Mouse (Mus musculus) common myeloid progenitor, adult 5-6 weeks (primary cell): Measurements from ENCODE around the gene Nobox. TPM values are rescaled to one million over a fixed set of nuclear protein-coding genes. Genes with fewer than 3 reads are reported as not detected.

ENCODE experiments used
- ATAC-seq: replicated peaks from 2 replicates; pipeline ENCODE4 v1.8.0; 2016; ENCODE audit warnings: low read depth, mild to moderate bottlenecking, moderate TSS enrichment, inconsistent platforms; ENCODE audit not compliant: poor library complexity, severe bottlenecking
- total RNA-seq: library from RNA; stranded (forward); fragments of 200-1000, 187-1606 nt; gene quantifications from 2 replicates; pipeline ENCODE4 v1.2.3, GENCODE M21; 2017

The Nobox gene
- total RNA-seq, 1 experiment from 2014 or later, result not detected

- no peak for ATAC-seq
These were observed 28.9 kb downstream of the Nobox start for GRCm38 (mm10) chr6:43280481-43280880.

DNA sequence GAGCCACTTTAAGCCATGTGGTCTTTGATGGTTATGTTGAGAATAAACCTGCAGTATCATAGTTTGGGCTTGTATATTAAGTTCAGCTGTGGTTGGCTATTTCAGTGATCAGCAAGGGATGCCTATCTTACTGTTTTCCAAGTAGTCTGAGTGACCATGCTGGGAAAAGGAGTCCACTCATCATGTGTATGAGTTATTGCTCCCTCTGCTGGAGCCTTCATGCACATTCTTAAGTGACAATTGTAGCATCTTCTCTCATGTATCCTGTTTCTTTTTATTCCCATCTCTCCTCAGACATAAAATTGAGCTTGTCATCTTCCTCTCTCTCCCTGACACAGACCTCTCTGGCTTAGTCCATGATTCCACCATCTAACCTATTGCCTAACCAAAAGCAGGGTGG lies 31.1 kb downstream of the Nobox start:
- peak; percentile 71; the same call in 1 of the 2 replicates for ATAC-seq

- ATAC-seq, result no peak
These were observed 35.2 kb downstream of the Nobox start for GRCm38 (mm10) chr6:43274123-43274522.

DNA sequence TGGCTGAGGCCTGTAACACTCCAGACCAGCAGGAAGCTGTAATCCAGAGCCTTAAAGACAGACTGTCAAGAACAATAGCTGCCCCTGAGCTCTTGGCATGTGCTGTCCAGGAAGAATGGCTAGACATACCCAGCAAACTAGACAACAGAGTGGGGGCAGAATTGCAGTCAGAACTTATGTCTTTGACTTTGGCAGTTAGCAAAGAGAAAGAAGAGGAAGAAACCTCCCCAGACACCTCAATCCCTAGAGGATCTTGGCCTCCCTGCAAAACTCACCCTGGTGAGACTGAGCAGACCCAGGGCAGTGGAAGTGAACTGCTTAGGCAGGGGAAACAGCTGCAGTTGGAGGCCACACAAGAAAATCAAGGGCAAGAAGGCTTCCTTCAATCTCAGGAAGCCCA lies 36.8 kb downstream of the Nobox start:
- ATAC-seq, result no peak

- ATAC-seq, result peak; percentile 79
These were observed 43.0 kb downstream of the Nobox start for GRCm38 (mm10) chr6:43266356-43266755.

- peak; percentile 41 for ATAC-seq
These were observed 43.9 kb downstream of the Nobox start, which contains the start of gene Arhgef5 for GRCm38 (mm10) chr6:43265363-43266041. Arhgef5 (plus strand) TSS chr6:43265582.

DNA sequence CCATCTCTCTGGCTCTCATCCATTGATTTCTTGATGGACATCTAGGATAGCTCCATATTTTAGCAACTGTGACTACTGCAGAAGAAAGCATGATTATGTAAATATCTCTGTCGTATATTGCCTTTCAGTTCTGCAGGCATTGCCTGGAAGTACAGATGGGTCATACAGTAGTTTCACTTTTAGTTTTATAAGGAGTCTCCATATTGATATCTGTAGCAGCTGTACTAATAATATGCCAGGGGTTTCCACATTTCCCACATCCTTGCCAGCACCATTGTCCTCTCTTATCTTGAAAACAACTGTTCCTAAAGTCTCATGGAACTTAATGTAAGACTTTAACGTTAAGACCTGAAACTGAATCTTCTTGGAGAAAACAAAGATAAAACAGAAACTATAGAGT lies 48.6 kb downstream of the Nobox start:
- ATAC-seq, result peak; percentile 38; the same call in 1 of the 2 replicates

GRCm38 (mm10) chr6:43254193-43254926 lies 55.0 kb downstream of the Nobox start:
- peak; percentile 74 for ATAC-seq

Other genes starting within 250 kb of the Nobox start
- gene Olfr441, start 203.2 kb downstream of the Nobox start, total RNA-seq, result not detected in 2 replicates
- gene Olfr237-ps1, start 163.0 kb downstream of the Nobox start, total RNA-seq, result not detected in 2 replicates
- not detected in 2 replicates for gene Olfr437, start 146.3 kb downstream of the Nobox start, total RNA-seq
- gene Olfr13, start 137.4 kb downstream of the Nobox start, total RNA-seq, result not detected in 2 replicates
- gene Olfr435, start 112.4 kb downstream of the Nobox start, total RNA-seq, result not detected in 2 replicates
- not detected in 2 replicates for gene Olfr434, start 96.5 kb downstream of the Nobox start, total RNA-seq
- not detected in 2 replicates for gene Olfr47, start 78.0 kb downstream of the Nobox start, total RNA-seq
- 6.4 and 7.1 TPM in 2 replicates for gene Arhgef5, start 44.0 kb downstream of the Nobox start, total RNA-seq